Mouse (Mus musculus) gastrocnemius, postnatal 10 days (tissue): ENCODE data around the gene Snap23. TPM values are rescaled to one million over a fixed set of nuclear protein-coding genes. Genes with fewer than 3 reads are reported as not detected.

ENCODE experiments used
- DNase-seq: peaks from one replicate; pipeline ENCODE4 v3.0.0; 2021; ENCODE audit warnings: mixed read lengths
- total RNA-seq, 2 experiments: library from RNA; stranded (reverse); gene quantifications; 2 replicates each; pipeline ENCODE4 v1.2.3; 2021

Gene Snap23
- total RNA-seq, 2 experiments from 2014 or later, result 43.9 to 56.8 TPM

- no peak for DNase-seq
Measured at GRCm38 (mm10) chr2:120578286-120578685, 10.8 kb downstream of the Snap23 start.

- no peak for DNase-seq
Measured at GRCm38 (mm10) chr2:120589759-120590158, 22.3 kb downstream of the Snap23 start.

GRCm38 (mm10) chr2:120592227-120592626 is 24.8 kb downstream of the Snap23 start:
- DNase-seq, result no peak

GRCm38 (mm10) chr2:120597734-120598133 is 30.3 kb downstream of the Snap23 start:
- no peak for DNase-seq

- DNase-seq, result no peak
Measured at GRCm38 (mm10) chr2:120599506-120599905, 32.0 kb downstream of the Snap23 start.

- no peak for DNase-seq
Measured at GRCm38 (mm10) chr2:120606021-120606690, 38.7 kb downstream of the Snap23 start.

- DNase-seq, result peak; percentile 92
Measured at GRCm38 (mm10) chr2:120608830-120609723, 41.6 kb downstream of the Snap23 start, which contains the start of the genes Haus2 and Lrrc57. Haus2 (plus strand) TSS chr2:120609383. Lrrc57 (minus strand) TSS chr2:120609520.

- DNase-seq, result no peak
Measured at GRCm38 (mm10) chr2:120616279-120617163, 49.0 kb downstream of the Snap23 start.

GRCm38 (mm10) chr2:120619538-120619937 is 52.1 kb downstream of the Snap23 start:
- DNase-seq, result no peak

- no peak for DNase-seq
Measured at GRCm38 (mm10) chr2:120622920-120623319, 55.4 kb downstream of the Snap23 start.

GRCm38 (mm10) chr2:120628076-120628865 is 60.8 kb downstream of the Snap23 start:
- no peak for DNase-seq

GRCm38 (mm10) chr2:120628886-120629735 is 61.6 kb downstream of the Snap23 start, which contains the start of gene Stard9:
Stard9 (plus strand) TSS chr2:120629121.
- peak; percentile 98 for DNase-seq

- DNase-seq, result peak; percentile 33
Measured at GRCm38 (mm10) chr2:120630246-120630645, 62.8 kb downstream of the Snap23 start.

- DNase-seq, result no peak
Measured at GRCm38 (mm10) chr2:120630655-120631054, 63.2 kb downstream of the Snap23 start.

- DNase-seq, result no peak
Measured at GRCm38 (mm10) chr2:120631521-120631920, 64.0 kb downstream of the Snap23 start.

- no peak for DNase-seq
Measured at GRCm38 (mm10) chr2:120631957-120632356, 64.5 kb downstream of the Snap23 start.

GRCm38 (mm10) chr2:120640835-120641234 is 73.4 kb downstream of the Snap23 start:
- no peak for DNase-seq

GRCm38 (mm10) chr2:120643836-120644235 is 76.4 kb downstream of the Snap23 start:
- DNase-seq, result peak; percentile 67

- DNase-seq, result peak; percentile 14
Measured at GRCm38 (mm10) chr2:120646777-120647176, 79.3 kb downstream of the Snap23 start.
